Mouse (Mus musculus): ENCODE results near the gene Cnpy3. TPM values are rescaled to one million over a fixed set of nuclear protein-coding genes. Genes with fewer than 3 reads are reported as not detected.
"Not testable (repeated sequence)": the region's sequence is repeated elsewhere in the genome, so short reads cannot be mapped to it uniquely, and the experiment has no call there.

Cnpy3 gene
- polyA plus RNA-seq, 1 experiment: 35.8 TPM

DNA sequence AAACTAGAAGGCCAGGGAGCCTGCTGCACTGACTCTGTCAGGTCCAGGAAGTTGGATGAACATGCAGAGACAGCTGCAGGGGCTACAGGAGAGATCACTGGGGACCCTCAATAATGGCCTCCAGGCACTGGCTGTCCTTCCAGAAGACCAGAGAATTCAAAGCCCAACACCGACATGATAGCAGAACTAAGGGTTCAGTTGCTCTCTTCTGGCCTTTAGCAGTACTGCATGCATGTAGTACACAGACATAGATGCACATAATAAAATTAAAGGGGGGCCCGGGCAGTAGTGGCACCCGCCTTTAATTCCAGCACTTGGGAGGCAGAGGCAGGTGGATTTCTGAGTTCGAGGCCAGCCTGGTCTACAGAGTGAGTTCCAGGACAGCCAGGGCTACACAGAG is 19.0 kb upstream of the Cnpy3 start:
- H3ac ChIP-seq (ENCODE audit: control insufficient read depth, insufficient read length): no peak overlapping the region
- no peaks in the 10 kb centered on the region for H3K27me3 ChIP-seq (ENCODE audit: control insufficient read depth, insufficient read depth, insufficient read length)
- H3K4me2 ChIP-seq (ENCODE audit: low read depth): no peak overlapping the region
- no peaks in the 10 kb centered on the region for H3K79me2 ChIP-seq (ENCODE audit: control insufficient read depth, insufficient read depth)
- H3K4me3 ChIP-seq: no peak overlapping the region
- TF ChIP-seq SRF (IDR thresholded peaks at IDR 0.05; ENCODE audit: control insufficient read depth, insufficient read length, low read depth) (no peak), MAX (IDR thresholded peaks at IDR 0.05; ENCODE audit: low read depth) (no peak), REST (IDR thresholded peaks at IDR 0.05; ENCODE audit: insufficient read depth, insufficient read length) (no peak), MYOG (IDR thresholded peaks at IDR 0.05; ENCODE audit: control insufficient read depth in 1 of 3, insufficient read depth in 1 of 3, insufficient read length in 2 of 3, low read depth in 2 of 3) (no peak), CEBPB (IDR thresholded peaks at IDR 0.05; ENCODE audit: insufficient read depth, poor library complexity, severe bottlenecking) (no peak), POLR2A (IDR thresholded peaks at IDR 0.05; ENCODE audit: insufficient read length, low read depth) (no peak), E2F4 (IDR thresholded peaks at IDR 0.05; ENCODE audit: insufficient read depth) (no peak), MYOD1 (IDR thresholded peaks at IDR 0.05; ENCODE audit: control insufficient read depth in 1 of 3, insufficient read length in 2 of 3, low read depth in 2 of 3) (no peak), USF1 (IDR thresholded peaks at IDR 0.05; ENCODE audit: low read depth) (no peak), POLR2AphosphoS2 (IDR thresholded peaks at IDR 0.05; ENCODE audit: insufficient read length, low read depth) (no peak), TCF12 (IDR thresholded peaks at IDR 0.05; ENCODE audit: insufficient read depth, poor library complexity, severe bottlenecking) (no peak), TCF3 (IDR thresholded peaks at IDR 0.05; ENCODE audit: insufficient read length, low read depth) (no peak)
- H3K36me3 ChIP-seq (ENCODE audit: control insufficient read depth, insufficient read depth): peaks cover 10% of the 10 kb centered on the region

DNA sequence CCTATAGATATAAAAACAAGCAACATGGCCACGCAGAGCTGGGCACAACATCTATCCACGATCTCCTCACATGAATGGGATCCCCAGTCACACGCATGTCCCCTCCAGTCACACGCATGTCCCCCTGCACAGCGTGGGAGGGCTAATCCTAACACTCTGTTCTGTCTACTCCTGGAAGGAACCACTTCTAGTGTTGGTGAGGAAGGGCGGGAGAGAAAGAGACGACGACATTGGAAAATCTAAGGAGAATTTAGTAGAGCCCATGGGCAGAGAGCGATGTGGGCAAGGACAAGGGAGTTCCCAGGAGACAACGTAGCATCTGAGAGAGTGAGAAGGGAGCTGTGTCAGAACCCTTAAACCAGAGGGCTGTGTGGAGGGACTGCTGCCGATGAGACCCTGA is 18.5 kb upstream of the Cnpy3 start:
- H3ac ChIP-seq (ENCODE audit: control insufficient read depth, insufficient read length): no peak overlapping the region
- H3K4me3 ChIP-seq: no peak overlapping the region
- TF ChIP-seq REST (IDR thresholded peaks at IDR 0.05; ENCODE audit: insufficient read depth, insufficient read length): no peak
- no peak for TF ChIP-seq TCF12 (IDR thresholded peaks at IDR 0.05; ENCODE audit: insufficient read depth, poor library complexity, severe bottlenecking)
- TF ChIP-seq MAX (IDR thresholded peaks at IDR 0.05; ENCODE audit: low read depth): no peak
- no peak for TF ChIP-seq POLR2A (IDR thresholded peaks at IDR 0.05; ENCODE audit: insufficient read length, low read depth)
- no peak for TF ChIP-seq POLR2AphosphoS2 (IDR thresholded peaks at IDR 0.05; ENCODE audit: insufficient read length, low read depth)
- H3K36me3 ChIP-seq (ENCODE audit: control insufficient read depth, insufficient read depth): peaks cover 5% of the 10 kb centered on the region
- H3K27me3 ChIP-seq (ENCODE audit: control insufficient read depth, insufficient read depth, insufficient read length): no peaks in the 10 kb centered on the region
- no peak overlapping the region for H3K4me2 ChIP-seq (ENCODE audit: low read depth)
- H3K79me2 ChIP-seq (ENCODE audit: control insufficient read depth, insufficient read depth): no peaks in the 10 kb centered on the region

DNA sequence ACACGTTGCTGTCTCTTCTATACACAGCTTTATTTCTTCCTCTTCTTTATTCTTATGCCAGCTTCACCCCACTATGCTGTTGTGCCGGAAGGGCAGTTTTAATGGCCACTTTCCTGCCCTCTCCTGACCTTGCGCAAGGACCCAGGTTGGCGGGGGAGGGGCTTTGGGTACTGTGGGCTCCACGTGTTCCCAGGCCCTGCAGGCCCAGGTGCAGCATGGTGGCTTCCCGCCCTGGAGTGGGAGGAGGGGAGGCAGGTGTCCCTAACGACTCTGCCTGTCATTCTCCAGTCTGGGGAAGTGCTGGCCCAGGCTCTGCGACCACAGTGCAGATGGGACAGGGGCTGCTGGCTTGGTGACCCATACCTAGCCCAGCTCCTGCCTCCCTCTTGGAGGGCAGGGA is 15.9 kb upstream of the Cnpy3 start:
- TF ChIP-seq MAX (IDR thresholded peaks at IDR 0.05; ENCODE audit: low read depth): no peak
- Histone ChIP-seq H3ac (ENCODE audit: control insufficient read depth, insufficient read length) (no peak overlapping the region), H3K36me3 (ENCODE audit: control insufficient read depth, insufficient read depth) (no peaks in the 10 kb centered on the region), H3K4me3 (no peak overlapping the region), H3K4me2 (ENCODE audit: low read depth) (no peak overlapping the region), H3K27me3 (ENCODE audit: control insufficient read depth, insufficient read depth, insufficient read length) (no peaks in the 10 kb centered on the region), H3K79me2 (ENCODE audit: control insufficient read depth, insufficient read depth) (no peaks in the 10 kb centered on the region)

DNA sequence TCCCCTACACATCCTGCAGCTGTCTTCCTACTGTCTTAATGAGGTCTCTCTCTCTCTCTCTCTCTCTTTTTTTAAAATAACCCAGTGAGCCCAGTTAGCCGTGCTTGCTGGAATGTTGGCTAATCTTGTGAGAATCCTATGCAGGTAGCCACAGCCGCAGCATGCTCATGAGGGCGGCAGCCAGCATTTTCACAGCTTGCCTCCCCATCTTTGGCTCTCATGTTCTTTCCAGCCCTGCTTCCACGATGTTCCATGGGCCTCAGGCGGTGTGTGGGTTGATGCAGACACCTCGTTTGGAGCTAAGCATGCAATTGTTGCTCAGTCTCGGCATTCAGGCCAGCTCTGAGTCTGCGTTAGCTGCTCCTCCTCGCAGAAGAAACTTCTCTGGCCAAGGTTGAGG is 12.9 kb upstream of the Cnpy3 start:
- H3ac ChIP-seq (ENCODE audit: control insufficient read depth, insufficient read length); H3K4me3 ChIP-seq; H3K4me2 ChIP-seq (ENCODE audit: low read depth); H3K79me2 ChIP-seq (ENCODE audit: control insufficient read depth, insufficient read depth); H3K36me3 ChIP-seq (ENCODE audit: control insufficient read depth, insufficient read depth); H3K27me3 ChIP-seq (ENCODE audit: control insufficient read depth, insufficient read depth, insufficient read length): not testable (repeated sequence)

DNA sequence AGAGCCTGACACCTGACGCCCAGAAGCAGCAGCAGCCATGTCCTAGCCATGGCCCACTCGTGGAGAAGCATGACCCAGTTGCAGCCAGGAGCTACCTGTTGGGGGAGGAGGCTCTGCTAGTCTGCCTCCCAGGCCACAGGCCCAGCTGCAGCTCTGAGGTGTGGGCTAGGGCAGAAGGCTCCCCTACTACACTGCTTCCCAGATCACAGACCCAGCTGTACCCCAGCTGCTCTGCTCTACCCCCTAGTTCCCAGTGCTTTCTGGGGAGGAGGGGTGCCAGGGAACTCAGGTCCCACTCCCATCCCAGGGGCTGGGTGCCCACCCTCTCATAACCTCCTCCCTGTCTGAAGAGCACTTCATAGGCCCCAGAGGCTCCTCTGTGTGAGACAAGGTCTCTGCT is 11.5 kb upstream of the Cnpy3 start, which contains the start of gene Ptcra:
Gene Ptcra, minus strand, starts transcription at position 169 of the 400 bp plus-strand sequence.
- H3K4me2 ChIP-seq (ENCODE audit: low read depth): no peak within 1 kb of the TSS
- no peaks in the 10 kb centered on the region for H3K79me2 ChIP-seq (ENCODE audit: control insufficient read depth, insufficient read depth)
- H3K27me3 ChIP-seq (ENCODE audit: control insufficient read depth, insufficient read depth, insufficient read length): no peaks in the 10 kb centered on the region
- H3ac ChIP-seq (ENCODE audit: control insufficient read depth, insufficient read length): no peak within 1 kb of the TSS
- H3K36me3 ChIP-seq (ENCODE audit: control insufficient read depth, insufficient read depth): no peaks in the 10 kb centered on the region
- no peak within 1 kb of the TSS for H3K4me3 ChIP-seq
- no peak for TF ChIP-seq TCF3 (IDR thresholded peaks at IDR 0.05; ENCODE audit: insufficient read length, low read depth)
- TF ChIP-seq TCF12 (IDR thresholded peaks at IDR 0.05; ENCODE audit: insufficient read depth, poor library complexity, severe bottlenecking): no peak
- TF ChIP-seq SRF (IDR thresholded peaks at IDR 0.05; ENCODE audit: control insufficient read depth, insufficient read length, low read depth): no peak
- TF ChIP-seq POLR2AphosphoS2 (IDR thresholded peaks at IDR 0.05; ENCODE audit: insufficient read length, low read depth): no peak
- TF ChIP-seq E2F4 (IDR thresholded peaks at IDR 0.05; ENCODE audit: insufficient read depth): no peak
- TF ChIP-seq MYOD1 (IDR thresholded peaks at IDR 0.05; ENCODE audit: control insufficient read depth in 1 of 3, insufficient read length in 2 of 3, low read depth in 2 of 3): no peak
- TF ChIP-seq USF1 (IDR thresholded peaks at IDR 0.05; ENCODE audit: low read depth): no peak
- no peak for TF ChIP-seq REST (IDR thresholded peaks at IDR 0.05; ENCODE audit: insufficient read depth, insufficient read length)
- TF ChIP-seq MYOG (IDR thresholded peaks at IDR 0.05; ENCODE audit: control insufficient read depth in 1 of 3, insufficient read depth in 1 of 3, insufficient read length in 2 of 3, low read depth in 2 of 3): no peak
- TF ChIP-seq CEBPB (IDR thresholded peaks at IDR 0.05; ENCODE audit: insufficient read depth, poor library complexity, severe bottlenecking): no peak

DNA sequence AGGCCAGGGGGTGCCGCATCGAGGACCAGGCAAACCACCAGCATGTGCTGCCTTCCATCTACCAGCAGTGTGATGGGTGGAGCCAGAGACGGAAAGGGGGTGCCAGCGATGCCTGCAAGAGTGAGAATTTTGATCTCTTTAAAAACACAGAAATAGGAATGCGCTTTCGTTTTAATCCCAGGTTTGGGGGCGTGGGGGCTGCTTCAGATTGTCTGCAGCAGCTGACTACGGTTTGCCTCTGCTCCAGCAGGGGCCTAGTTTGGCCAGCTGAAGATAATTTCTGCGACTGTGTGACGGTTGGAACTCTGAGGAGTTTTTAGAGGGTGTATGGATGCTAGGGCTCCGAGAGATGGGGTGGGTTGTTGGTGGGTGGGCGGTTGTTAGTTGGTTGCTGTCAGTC is 6.7 kb upstream of the Cnpy3 start:
- no peak overlapping the region for H3K4me3 ChIP-seq
- TF ChIP-seq MYOG (IDR thresholded peaks at IDR 0.05; ENCODE audit: control insufficient read depth in 1 of 3, insufficient read depth in 1 of 3, insufficient read length in 2 of 3, low read depth in 2 of 3) (no peak), POLR2A (IDR thresholded peaks at IDR 0.05; ENCODE audit: insufficient read length, low read depth) (no peak), MAX (IDR thresholded peaks at IDR 0.05; ENCODE audit: low read depth) (no peak)

More for the DNA sequence above, 6.7 kb upstream of the Cnpy3 start:
- H3K79me2 ChIP-seq (ENCODE audit: control insufficient read depth, insufficient read depth): no peaks in the 10 kb centered on the region
- H3K36me3 ChIP-seq (ENCODE audit: control insufficient read depth, insufficient read depth): no peaks in the 10 kb centered on the region
- no peaks in the 10 kb centered on the region for H3K27me3 ChIP-seq (ENCODE audit: control insufficient read depth, insufficient read depth, insufficient read length)
- H3ac ChIP-seq (ENCODE audit: control insufficient read depth, insufficient read length): no peak overlapping the region
- H3K4me2 ChIP-seq (ENCODE audit: low read depth): no peak overlapping the region

Measured in myocyte (in vitro differentiated cells).